Mouse (Mus musculus): ENCODE results near the gene Zfp112.

- TF ChIP-seq CTCF (IDR thresholded peaks at IDR 0.05; ENCODE audit: borderline replicate concordance, insufficient read depth, low read length) (no peak), POLR2A (IDR thresholded peaks at IDR 0.05; ENCODE audit: low read depth, low read length) (no peak)
Observed at GRCm38 (mm10) chr7:24104403-24104802, 7.7 kb upstream of the Zfp112 start.
